Mouse (Mus musculus) kidney, adult 2 months (tissue): ENCODE results near the gene Antxr1.

Experiments
- CTCF ChIP-seq: fragments of 200-500 bp; conservative IDR thresholded peaks from 2 replicates; pipeline ENCODE4 v1.5.1; 2011; ENCODE audit warnings: low read depth, mild to moderate bottlenecking, control low read depth, low read length, moderate library complexity, mixed read lengths; ENCODE audit not compliant: insufficient read depth, insufficient read length
- POLR2A ChIP-seq: fragments of 200-500 bp; IDR thresholded peaks from one replicate; pipeline ENCODE4 v1.6.1; 2011; ENCODE audit warnings: low read depth, low read length, control low read depth

DNA sequence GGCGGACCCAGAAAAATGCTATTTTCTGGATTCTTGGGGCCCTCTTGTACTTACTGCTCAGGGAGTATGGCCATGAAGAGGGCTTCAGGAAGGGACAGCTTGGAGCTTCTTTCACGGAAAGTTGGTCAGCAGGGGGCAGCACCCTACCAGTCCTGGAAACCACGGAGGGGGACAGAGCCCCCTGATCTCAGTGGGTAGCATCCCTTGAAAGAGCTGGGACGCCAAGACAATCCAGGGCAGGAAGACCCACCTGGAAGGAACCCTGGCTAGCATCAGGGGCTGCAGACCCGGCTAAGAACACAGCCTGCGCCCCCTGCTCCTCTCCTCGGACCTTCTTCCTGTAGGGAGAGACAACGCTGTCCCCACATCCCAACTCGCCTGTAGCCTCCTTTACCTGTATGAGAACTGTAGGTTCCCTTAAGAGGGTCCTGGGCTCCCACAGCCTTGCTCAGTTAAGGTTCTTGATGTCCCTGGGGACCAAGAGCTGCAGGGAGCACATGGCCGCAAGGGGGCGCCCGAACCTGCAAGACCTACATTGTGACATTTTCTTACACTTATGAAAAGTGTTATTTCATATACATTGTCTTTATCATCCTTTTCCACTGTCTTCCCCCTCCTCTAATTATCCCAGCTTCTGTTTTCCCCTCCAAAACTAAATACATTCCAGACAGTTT, 234.2 kb downstream of the Antxr1 start:
- TF ChIP-seq CTCF, result peak; percentile 86
- no peak for TF ChIP-seq POLR2A
